Comparison of ENCODE assay signal across 9 mouse cellular contexts in genomic region chr9:80002394-80003188, GRCm38 (mm10). TPM values are rescaled to one million over a fixed set of nuclear protein-coding genes. Genes with fewer than 3 reads are reported as not detected.
DNase-seq lines count a peak whose midpoint lies in the region; ATAC-seq and TF ChIP-seq lines count a peak whose summit lies in the region.
"Had no signal": no experiment of that assay in that cellular context is flagged by ENCODE, and none has a peak within 500 bp of the region (broad histone marks: within the 10 kb centered on the region; RNA-seq: fewer than 3 reads in every experiment).

No protein-coding gene starts in this region.

- H3K4me3 ChIP-seq in E14TG2a.4 (replicated peaks; ENCODE audit: low read length): 0 out of 2 replicates have a peak overlapping the region, but pooled peaks have one; percentile 10
- no peak overlapping the region for H3K4me3 ChIP-seq in forebrain, embryonic 12.5 days (replicated peaks)
- no peak overlapping the region for H3K4me3 ChIP-seq in lung, postnatal 0 days (ENCODE audit: low read depth, low read length)
- H3K4me3 ChIP-seq: heart, embryonic 13.5 days had no signal

- peak; percentile 88 for ATAC-seq in forebrain, embryonic 12.5 days (ENCODE audit: low FRiP score)
- ATAC-seq in hematopoietic stem cell, adult 5-6 weeks (replicated peaks in 1 of 2; ENCODE audit: insufficient read depth in 1 of 2, low FRiP score in 2 of 2, low TSS enrichment in 1 of 2, low read depth in 1 of 2, poor library complexity in 2 of 2, severe bottlenecking in 2 of 2): peak; percentile 69 to 89; a peak in 3 of 4 replicates
- ATAC-seq in lung, postnatal 0 days: peak; percentile 72

- peaks cover 4% of the 10 kb centered on the region; the same call in 1 of the 2 replicates for H3K4me1 ChIP-seq in E14TG2a.4 (replicated peaks; ENCODE audit: low read depth, low read length)
- H3K4me1 ChIP-seq in forebrain, embryonic 12.5 days: no peaks in the 10 kb centered on the region
- no peaks in the 10 kb centered on the region for H3K4me1 ChIP-seq in lung, postnatal 0 days (ENCODE audit: insufficient read depth, low read depth, low read length)
- H3K4me1 ChIP-seq: heart, embryonic 13.5 days had no signal

- H3K27me3 ChIP-seq in E14TG2a.4 (ENCODE audit: insufficient read depth, low read length): no peaks in the 10 kb centered on the region
- H3K27me3 ChIP-seq in forebrain, embryonic 12.5 days: no peaks in the 10 kb centered on the region
- no peaks in the 10 kb centered on the region for H3K27me3 ChIP-seq in lung, postnatal 0 days (replicated peaks; ENCODE audit: insufficient read depth, low read length)
- H3K27me3 ChIP-seq: heart, embryonic 13.5 days had no signal

- H3K27ac ChIP-seq in forebrain, embryonic 12.5 days: no peak overlapping the region
- no peak overlapping the region for H3K27ac ChIP-seq in lung, postnatal 0 days (ENCODE audit: low read length)
- H3K27ac ChIP-seq: heart, embryonic 13.5 days had no signal

- TF ChIP-seq CTCF in E14TG2a.4 (conservative IDR thresholded peaks at IDR 0.05; ENCODE audit: low read length): peak; percentile 88
- TF ChIP-seq CTCF in lung, postnatal 0 days (IDR thresholded peaks at IDR 0.05): peak; percentile 98

- 36% methylated on average over 14 of the region's 14 CpGs for WGBS in forebrain, embryonic 12.5 days
- 42% methylated on average over 14 of the region's 14 CpGs for WGBS in lung, postnatal 0 days

- H3K9ac ChIP-seq in forebrain, embryonic 12.5 days: no peak overlapping the region
- no peak overlapping the region for H3K9ac ChIP-seq in lung, postnatal 0 days (replicated peaks; ENCODE audit: low read depth)
- H3K9ac ChIP-seq: heart, embryonic 13.5 days had no signal

- TF ChIP-seq EP300 in lung, postnatal 0 days (IDR thresholded peaks at IDR 0.05): no peak

- DNase-seq in brain, adult 2 months (ENCODE audit: low read depth, low spot score): peak; percentile 79
- peak; percentile 70 to 94 for DNase-seq in layer of hippocampus, adult 18-20 months (ENCODE audit: low spot score in 2 of 2)
- DNase-seq in lung, postnatal 0 days (ENCODE audit: low spot score): peak; percentile 85
- peak; percentile 77 for DNase-seq in ovary, postnatal 36 days (ENCODE audit: low spot score)
- peak; percentile 67 to 74 for DNase-seq in thymus, postnatal 36 days

- no peak overlapping the region for H3K4me2 ChIP-seq in forebrain, embryonic 12.5 days
- no peak overlapping the region for H3K4me2 ChIP-seq in lung, postnatal 0 days (replicated peaks; ENCODE audit: low read depth, low read length)
- H3K4me2 ChIP-seq: heart, embryonic 13.5 days had no signal

- no peaks in the 10 kb centered on the region for H3K36me3 ChIP-seq in E14TG2a.4 (ENCODE audit: insufficient read depth, low read length)
- no peaks in the 10 kb centered on the region for H3K36me3 ChIP-seq in forebrain, embryonic 12.5 days (replicated peaks)
- H3K36me3 ChIP-seq in lung, postnatal 0 days (ENCODE audit: insufficient read depth, low read length): no peaks in the 10 kb centered on the region
- H3K36me3 ChIP-seq: heart, embryonic 13.5 days had no signal

- peaks cover 23% of the 10 kb centered on the region for H3K9me3 ChIP-seq in E14TG2a.4 (ENCODE audit: low read length)
- no peaks in the 10 kb centered on the region for H3K9me3 ChIP-seq in forebrain, embryonic 12.5 days
- H3K9me3 ChIP-seq in lung, postnatal 0 days (ENCODE audit: low read length): no peaks in the 10 kb centered on the region

RNA-seq across cellular contexts. Expression of gene Filip1, which starts 10.1 kb away (rescaled TPM):
- polyA plus RNA-seq in forebrain, embryonic 12.5 days (2016; fragmentation: Nextera tagmentation; extraction: Ambion mirVana): 8.5 and 9.5 TPM in 2 replicates
- total RNA-seq in hematopoietic stem cell, adult 5-6 weeks (2017): 0.35 and 1.1 TPM in 2 replicates
- 10 to 100 TPM; 10.6 to 13.1 TPM for total RNA-seq in layer of hippocampus, adult 18-20 months (2021)
- polyA plus RNA-seq in lung, postnatal 0 days (2015; fragmentation: Nextera tagmentation; extraction: Ambion mirVana): 10.1 and 12.2 TPM in 2 replicates
